Mouse (Mus musculus) cerebellum, adult 9-11 months (tissue): ENCODE results near the gene Myl6b.

Source experiments
- DNase-seq: peaks from one replicate; pipeline ENCODE4 v3.0.0; 2022

Myl6b gene

GRCm38 (mm10) chr10:128498590-128498989, at the start of gene Myl6b:
TSS of gene Myl6b (minus strand) at chr10:128498685.
- DNase-seq, result peak; percentile 98

GRCm38 (mm10) chr10:128547361-128548032, 49.0 kb upstream of the Myl6b start, which contains the start of gene Zc3h10:
TSS of gene Zc3h10 (minus strand) at chr10:128547774.
- DNase-seq, result peak; percentile 98

- no peak for DNase-seq
Observed at GRCm38 (mm10) chr10:128546787-128547186, 48.3 kb upstream of the Myl6b start.

- DNase-seq, result peak; percentile 35
Observed at GRCm38 (mm10) chr10:128546361-128546760, 47.9 kb upstream of the Myl6b start.

GRCm38 (mm10) chr10:128545570-128545898, 47.0 kb upstream of the Myl6b start:
- peak; percentile 56 for DNase-seq

- peak; percentile 62 for DNase-seq
Observed at GRCm38 (mm10) chr10:128544674-128545569, 46.4 kb upstream of the Myl6b start.

GRCm38 (mm10) chr10:128544151-128544657, 45.7 kb upstream of the Myl6b start:
- DNase-seq, result peak; percentile 54

- DNase-seq, result no peak
Observed at GRCm38 (mm10) chr10:128543100-128543499, 44.6 kb upstream of the Myl6b start.

- DNase-seq, result no peak
Observed at GRCm38 (mm10) chr10:128538340-128538870, 39.9 kb upstream of the Myl6b start.

- DNase-seq, result peak; percentile 89
Observed at GRCm38 (mm10) chr10:128536266-128536940, 37.9 kb upstream of the Myl6b start.

- no peak for DNase-seq
Observed at GRCm38 (mm10) chr10:128535624-128536265, 37.3 kb upstream of the Myl6b start.

- DNase-seq, result no peak
Observed at GRCm38 (mm10) chr10:128535206-128535605, 36.7 kb upstream of the Myl6b start.

- DNase-seq, result no peak
Observed at GRCm38 (mm10) chr10:128526366-128527356, 28.2 kb upstream of the Myl6b start.

GRCm38 (mm10) chr10:128525671-128526308, 27.3 kb upstream of the Myl6b start, which contains the start of gene Esyt1:
TSS of gene Esyt1 (minus strand) at chr10:128525871.
- peak; percentile 98 for DNase-seq

GRCm38 (mm10) chr10:128524732-128525662, 26.5 kb upstream of the Myl6b start:
- peak; percentile 65 for DNase-seq

GRCm38 (mm10) chr10:128524111-128524731, 25.7 kb upstream of the Myl6b start:
- no peak for DNase-seq

GRCm38 (mm10) chr10:128522351-128522750, 23.9 kb upstream of the Myl6b start:
- no peak for DNase-seq

GRCm38 (mm10) chr10:128520591-128520990, 22.1 kb upstream of the Myl6b start:
- no peak for DNase-seq

- DNase-seq, result peak; percentile 63
Observed at GRCm38 (mm10) chr10:128518833-128519232, 20.3 kb upstream of the Myl6b start.
